Mouse (Mus musculus) heart, embryonic 15.5 days (tissue): ENCODE measurements around the gene Zmynd11. TPM values are rescaled to one million over a fixed set of nuclear protein-coding genes. Genes with fewer than 3 reads are reported as not detected.
"Not testable (repeated sequence)": the region's sequence is repeated elsewhere in the genome, so short reads cannot be mapped to it uniquely, and the experiment has no call there.

Source experiments
- ATAC-seq: fragments of 200-750 bp; cut with Nextera tagmentation; replicated peaks from 2 replicates; pipeline ENCODE4 v1.8.0; 2017; ENCODE audit warnings: low read depth, moderate TSS enrichment; ENCODE audit not compliant: insufficient number of reproducible peaks, insufficient read depth, low FRiP score
- H3K27ac ChIP-seq: fragments of 300-500 bp; sonication (generic); 2 replicates; pipeline ENCODE4 v1.5.1; 2015; ENCODE audit warnings: mild to moderate bottlenecking, inconsistent platforms
- H3K27me3 ChIP-seq: fragments of 300-500 bp; sonication (generic); 2 replicates; pipeline ENCODE4 v1.6.1; 2015; ENCODE audit warnings: inconsistent platforms
- H3K36me3 ChIP-seq: fragments of 300-500 bp; sonication (generic); 2 replicates; pipeline ENCODE4 v1.6.1; 2015; ENCODE audit warnings: mild to moderate bottlenecking, inconsistent platforms
- H3K4me1 ChIP-seq: fragments of 300-500 bp; sonication (generic); replicated peaks from 2 replicates; pipeline ENCODE4 v1.6.1; 2015; ENCODE audit warnings: inconsistent platforms
- H3K4me2 ChIP-seq: fragments of 300-500 bp; sonication (generic); 2 replicates; pipeline ENCODE4 v1.6.1; 2015; ENCODE audit warnings: inconsistent platforms, mild to moderate bottlenecking, moderate library complexity
- H3K4me3 ChIP-seq: fragments of 300-500 bp; sonication (generic); 2 replicates; pipeline ENCODE4 v1.5.1; 2015; ENCODE audit warnings: mild to moderate bottlenecking, inconsistent platforms
- H3K9ac ChIP-seq: fragments of 300-500 bp; sonication (generic); 2 replicates; pipeline ENCODE4 v1.6.1; 2015; ENCODE audit warnings: mild to moderate bottlenecking, inconsistent platforms
- H3K9me3 ChIP-seq: fragments of 300-500 bp; sonication (generic); replicated peaks from 2 replicates; pipeline ENCODE4 v1.6.1; 2016; ENCODE audit warnings: inconsistent platforms
- WGBS: fragments of 180-500 bp; shearing (Covaris S2); methylation state at CpG from one replicate; pipeline ENCODE4 v1.1.7; 2015; ENCODE audit warnings: mixed read lengths; 5-methylcytosine and 5-hydroxymethylcytosine counted together
- polyA plus RNA-seq: library from polyadenylated mRNA; unstranded; fragments of >200 nt; fragmentation: Nextera tagmentation; extraction: Ambion mirVana; gene quantifications from 2 replicates; pipeline ENCODE4 v1.2.1, GENCODE M21; 2015

Gene Zmynd11
- polyA plus RNA-seq, 1 experiment from 2014 or later = 117 TPM

- no peak for ATAC-seq
- H3K9me3 ChIP-seq = no peaks in the 10 kb centered on the region
- H3K36me3 ChIP-seq = no peaks in the 10 kb centered on the region
- H3K4me3 ChIP-seq = peak overlapping the region; percentile 70
- H3K4me2 ChIP-seq = peak overlapping the region; percentile 79
- H3K27ac ChIP-seq = peak overlapping the region; percentile 100
- H3K4me1 ChIP-seq = peaks cover 53% of the 10 kb centered on the region
- H3K9ac ChIP-seq = peak overlapping the region; percentile 99
- no peaks in the 10 kb centered on the region for H3K27me3 ChIP-seq
- 3% methylated on average over 21 of the region's 21 CpGs for WGBS
Measured at GRCm38 (mm10) chr13:9763100-9763827, 1.9 kb downstream of the Zmynd11 start.

- Histone ChIP-seq H3K4me1 (peaks cover 39% of the 10 kb centered on the region), H3K27me3 (no peaks in the 10 kb centered on the region), H3K36me3 (no peaks in the 10 kb centered on the region), H3K9me3 (no peaks in the 10 kb centered on the region), H3K4me3 (no peak overlapping the region), H3K27ac (no peak overlapping the region), H3K9ac (no peak overlapping the region), H3K4me2 (no peak overlapping the region)
- 71% methylated on average over 6 of the region's 6 CpGs for WGBS
- no peak for ATAC-seq
Measured at GRCm38 (mm10) chr13:9760057-9760456, 5.1 kb downstream of the Zmynd11 start.

GRCm38 (mm10) chr13:9757842-9758491 is 7.2 kb downstream of the Zmynd11 start:
- peak overlapping the region; percentile 24 for H3K27ac ChIP-seq
- 66% methylated on average over 9 of the region's 9 CpGs for WGBS

GRCm38 (mm10) chr13:9753706-9754105 is 11.4 kb downstream of the Zmynd11 start:
- H3K9ac ChIP-seq = no peak overlapping the region
- no peak overlapping the region for H3K4me2 ChIP-seq
- H3K27ac ChIP-seq = 0 out of 2 replicates have a peak overlapping the region, but pooled peaks have one; percentile 10
- no peak overlapping the region for H3K4me3 ChIP-seq
- H3K9me3 ChIP-seq = no peaks in the 10 kb centered on the region
- H3K27me3 ChIP-seq = no peaks in the 10 kb centered on the region
- peaks cover 39% of the 10 kb centered on the region for H3K4me1 ChIP-seq
- H3K36me3 ChIP-seq = no peaks in the 10 kb centered on the region
- 52% methylated on average over 3 of the region's 3 CpGs for WGBS
- ATAC-seq = no peak

More at GRCm38 (mm10) chr13:9757842-9758491, 7.2 kb downstream of the Zmynd11 start:
- Histone ChIP-seq H3K9me3 (no peaks in the 10 kb centered on the region), H3K27me3 (no peaks in the 10 kb centered on the region), H3K9ac (no peak overlapping the region), H3K36me3 (no peaks in the 10 kb centered on the region), H3K4me3 (no peak overlapping the region), H3K4me1 (peaks cover 51% of the 10 kb centered on the region), H3K4me2 (no peak overlapping the region)
- no peak for ATAC-seq

- H3K27ac ChIP-seq = peak overlapping the region; percentile 48; the same call in 1 of the 2 replicates
- H3K9ac ChIP-seq = no peak overlapping the region
- H3K36me3 ChIP-seq = no peaks in the 10 kb centered on the region
- no peaks in the 10 kb centered on the region for H3K27me3 ChIP-seq
- H3K4me3 ChIP-seq = no peak overlapping the region
- WGBS = 10% methylated on average over 1 of the region's 1 CpGs
- H3K4me2 ChIP-seq = no peak overlapping the region
- ATAC-seq = no peak
- no peaks in the 10 kb centered on the region for H3K9me3 ChIP-seq
- peaks cover 33% of the 10 kb centered on the region for H3K4me1 ChIP-seq
Measured at GRCm38 (mm10) chr13:9750320-9750719, 14.8 kb downstream of the Zmynd11 start.

- no peak overlapping the region for H3K9ac ChIP-seq
- H3K9me3 ChIP-seq = no peaks in the 10 kb centered on the region
- 38% methylated on average over 4 of the region's 4 CpGs for WGBS
- no peaks in the 10 kb centered on the region for H3K36me3 ChIP-seq
- H3K4me3 ChIP-seq = no peak overlapping the region
- no peak overlapping the region for H3K4me2 ChIP-seq
- no peak for ATAC-seq
- no peaks in the 10 kb centered on the region for H3K27me3 ChIP-seq
- H3K4me1 ChIP-seq = peaks cover 34% of the 10 kb centered on the region
- no peak overlapping the region for H3K27ac ChIP-seq
Measured at GRCm38 (mm10) chr13:9749796-9750195, 15.3 kb downstream of the Zmynd11 start.

GRCm38 (mm10) chr13:9738190-9738589 is 26.9 kb downstream of the Zmynd11 start:
- Histone ChIP-seq H3K9me3 (no peaks in the 10 kb centered on the region), H3K27me3 (no peaks in the 10 kb centered on the region), H3K4me1 (peaks cover 27% of the 10 kb centered on the region), H3K4me2 (no peak overlapping the region), H3K36me3 (peaks cover 3% of the 10 kb centered on the region; the same call in 1 of the 2 replicates), H3K27ac (0 out of 2 replicates have a peak overlapping the region, but pooled peaks have one; percentile 0), H3K9ac (no peak overlapping the region), H3K4me3 (no peak overlapping the region)
- WGBS = 55% methylated on average over 2 of the region's 2 CpGs
- ATAC-seq = no peak

GRCm38 (mm10) chr13:9737024-9737423 is 28.1 kb downstream of the Zmynd11 start:
- 64% methylated on average over 5 of the region's 5 CpGs for WGBS
- H3K9me3 ChIP-seq = no peaks in the 10 kb centered on the region
- peaks cover 3% of the 10 kb centered on the region; the same call in 1 of the 2 replicates for H3K36me3 ChIP-seq
- no peak overlapping the region for H3K27ac ChIP-seq
- H3K9ac ChIP-seq = no peak overlapping the region
- ATAC-seq = no peak
- H3K27me3 ChIP-seq = no peaks in the 10 kb centered on the region
- H3K4me3 ChIP-seq = no peak overlapping the region
- H3K4me2 ChIP-seq = no peak overlapping the region
- peaks cover 16% of the 10 kb centered on the region for H3K4me1 ChIP-seq

- H3K4me3 ChIP-seq = not testable (repeated sequence)
- 92% methylated on average over 4 of the region's 5 CpGs for WGBS
- peaks cover 11% of the 10 kb centered on the region for H3K4me1 ChIP-seq
Measured at GRCm38 (mm10) chr13:9732262-9732661, 32.9 kb downstream of the Zmynd11 start.

GRCm38 (mm10) chr13:9729073-9729472 is 36.1 kb downstream of the Zmynd11 start:
- H3K36me3 ChIP-seq = peaks cover 9% of the 10 kb centered on the region; the same call in 1 of the 2 replicates
- H3K9me3 ChIP-seq = no peaks in the 10 kb centered on the region
- ATAC-seq = no peak
- no peaks in the 10 kb centered on the region for H3K27me3 ChIP-seq
- H3K4me2 ChIP-seq = no peak overlapping the region
- H3K4me1 ChIP-seq = peaks cover 8% of the 10 kb centered on the region
- WGBS = 19% methylated on average over 1 of the region's 1 CpGs
- no peak overlapping the region for H3K27ac ChIP-seq
- H3K4me3 ChIP-seq = no peak overlapping the region
- no peak overlapping the region for H3K9ac ChIP-seq

More at GRCm38 (mm10) chr13:9732262-9732661, 32.9 kb downstream of the Zmynd11 start:
- not testable (repeated sequence) for H3K27ac ChIP-seq, H3K36me3 ChIP-seq, H3K9me3 ChIP-seq, ATAC-seq, H3K27me3 ChIP-seq, H3K9ac ChIP-seq, H3K4me2 ChIP-seq

GRCm38 (mm10) chr13:9715224-9715623 is 49.9 kb downstream of the Zmynd11 start:
- ATAC-seq = no peak
- Histone ChIP-seq H3K9me3 (no peaks in the 10 kb centered on the region), H3K27ac (no peak overlapping the region), H3K27me3 (no peaks in the 10 kb centered on the region), H3K9ac (no peak overlapping the region), H3K4me1 (peaks cover 6% of the 10 kb centered on the region; the same call in 1 of the 2 replicates), H3K4me3 (no peak overlapping the region), H3K4me2 (no peak overlapping the region), H3K36me3 (no peaks in the 10 kb centered on the region)
- WGBS = 79% methylated on average over 1 of the region's 1 CpGs
